ENCODE assay signal across 8 mouse cellular contexts in the genomic region with DNA sequence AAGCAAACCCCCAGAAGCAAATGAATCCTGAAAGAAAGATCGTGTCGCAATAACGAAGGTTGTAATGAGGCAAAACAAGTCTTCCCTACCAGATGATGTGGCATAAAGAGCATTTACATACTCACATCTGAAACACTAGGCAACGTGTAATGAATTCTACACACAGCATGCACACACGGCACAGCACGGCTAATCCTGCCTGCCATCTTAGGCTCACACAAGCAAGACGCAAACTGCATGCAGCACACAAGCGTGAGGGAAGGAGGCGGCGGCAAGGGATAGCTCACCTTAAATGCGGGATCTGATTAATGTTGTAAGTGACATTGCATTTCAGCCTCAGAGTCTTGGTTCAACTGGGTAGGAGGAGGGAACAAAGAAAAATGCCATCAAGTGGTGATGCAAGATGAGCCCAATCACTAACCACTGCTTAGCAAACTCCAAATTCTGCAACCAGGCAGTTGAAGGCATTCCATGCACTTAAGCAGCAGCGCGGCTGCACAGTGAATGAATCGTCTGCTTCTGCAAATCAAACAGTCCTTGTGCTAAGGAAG. TPM values are rescaled to one million over a fixed set of nuclear protein-coding genes. Genes with fewer than 3 reads are reported as not detected.
A peak's percentile ranks its signal among the peaks of the same experiment; 100 is the strongest.
DNase-seq lines count a peak whose midpoint lies in the region; ATAC-seq and TF ChIP-seq lines count a peak whose summit lies in the region.

No protein-coding gene starts in this region.

- H3K4me3 ChIP-seq in kidney, embryonic 16.5 days (ENCODE audit: low read length): no peak overlapping the region
- peak overlapping the region; percentile 85 for H3K4me3 ChIP-seq in cortical plate, adult 2 months (ENCODE audit: insufficient read depth, low read length)
- H3K4me3 ChIP-seq in hindbrain, embryonic 12.5 days: peak overlapping the region; percentile 25
- H3K4me3 ChIP-seq in neural tube, embryonic 14.5 days (ENCODE audit: low read depth, low read length): peak overlapping the region; percentile 45

- no peak for ATAC-seq in kidney, embryonic 16.5 days (ENCODE audit: low FRiP score, low TSS enrichment)
- ATAC-seq in hindbrain, embryonic 12.5 days (ENCODE audit: low FRiP score): peak; percentile 73
- ATAC-seq in neural tube, embryonic 14.5 days (ENCODE audit: low read depth): peak; percentile 78

- no peak overlapping the region for H3K9ac ChIP-seq in kidney, embryonic 16.5 days (replicated peaks; ENCODE audit: low read length)
- H3K9ac ChIP-seq in hindbrain, embryonic 12.5 days: peak overlapping the region; percentile 53
- H3K9ac ChIP-seq in neural tube, embryonic 14.5 days (replicated peaks; ENCODE audit: low read depth, low read length): peak overlapping the region; percentile 85

- H3K4me1 ChIP-seq in kidney, embryonic 16.5 days (ENCODE audit: insufficient read depth, low read length): peaks cover 25% of the 10 kb centered on the region
- peaks cover 3% of the 10 kb centered on the region; the same call in 1 of the 2 replicates for H3K4me1 ChIP-seq in cortical plate, adult 2 months (ENCODE audit: control insufficient read depth, insufficient read depth, low read length)
- peaks cover 25% of the 10 kb centered on the region for H3K4me1 ChIP-seq in hindbrain, embryonic 12.5 days
- peaks cover 16% of the 10 kb centered on the region for H3K4me1 ChIP-seq in neural tube, embryonic 14.5 days (ENCODE audit: control insufficient read depth, insufficient read depth, low read length)

- peak overlapping the region; percentile 24 for H3K4me2 ChIP-seq in kidney, embryonic 16.5 days (replicated peaks; ENCODE audit: low read depth, low read length)
- peak overlapping the region; percentile 40 for H3K4me2 ChIP-seq in hindbrain, embryonic 12.5 days (replicated peaks)
- H3K4me2 ChIP-seq in neural tube, embryonic 14.5 days (ENCODE audit: low read depth, low read length): peak overlapping the region; percentile 63

- H3K36me3 ChIP-seq in kidney, embryonic 16.5 days (ENCODE audit: insufficient read depth, low read length): no peaks in the 10 kb centered on the region
- H3K36me3 ChIP-seq in hindbrain, embryonic 12.5 days: no peaks in the 10 kb centered on the region
- no peaks in the 10 kb centered on the region for H3K36me3 ChIP-seq in neural tube, embryonic 14.5 days (ENCODE audit: control insufficient read depth, insufficient read depth, low read length)

- no peaks in the 10 kb centered on the region for H3K9me3 ChIP-seq in kidney, embryonic 16.5 days (ENCODE audit: low read length)
- no peaks in the 10 kb centered on the region for H3K9me3 ChIP-seq in hindbrain, embryonic 12.5 days (replicated peaks)
- no peaks in the 10 kb centered on the region for H3K9me3 ChIP-seq in neural tube, embryonic 14.5 days (ENCODE audit: control insufficient read depth, low read length)

- H3K27ac ChIP-seq in kidney, embryonic 16.5 days (ENCODE audit: low read length): no peak overlapping the region
- H3K27ac ChIP-seq in cortical plate, adult 2 months (ENCODE audit: insufficient read depth, low read length): peak overlapping the region; percentile 83
- peak overlapping the region; percentile 87 for H3K27ac ChIP-seq in hindbrain, embryonic 12.5 days
- peak overlapping the region; percentile 98 for H3K27ac ChIP-seq in neural tube, embryonic 14.5 days (ENCODE audit: low read depth, low read length)

- peak; percentile 87 for TF ChIP-seq POLR2A in cortical plate, adult 2 months (IDR thresholded peaks at IDR 0.05; ENCODE audit: extremely low read depth, insufficient read depth, low read length)

- no peak for DNase-seq in kidney, postnatal 25 days
- no peak for DNase-seq in ovary, postnatal 10 days (ENCODE audit: low spot score)
- no peak for DNase-seq in spleen, adult 12 weeks (ENCODE audit: low spot score)
- no peak for DNase-seq in thymus, postnatal 36 days

- no peaks in the 10 kb centered on the region for H3K27me3 ChIP-seq in kidney, embryonic 16.5 days (ENCODE audit: insufficient read depth, low read length)
- H3K27me3 ChIP-seq in hindbrain, embryonic 12.5 days: no peaks in the 10 kb centered on the region
- no peaks in the 10 kb centered on the region for H3K27me3 ChIP-seq in neural tube, embryonic 14.5 days (ENCODE audit: control insufficient read depth, insufficient read depth, low read length)

- no peak for TF ChIP-seq CTCF in cortical plate, adult 2 months (IDR thresholded peaks at IDR 0.05; ENCODE audit: extremely low read depth, insufficient read depth, low read length)

- 62% methylated on average over 14 of the region's 14 CpGs for WGBS in kidney, embryonic 16.5 days
- WGBS in hindbrain, embryonic 12.5 days: 45% methylated on average over 14 of the region's 14 CpGs
- 24% methylated on average over 14 of the region's 14 CpGs for WGBS in neural tube, embryonic 14.5 days

RNA-seq across cellular contexts. Expression of a gene that starts 20.6 kb away (rescaled TPM):
- 22.1 and 24.8 TPM in 2 replicates for polyA plus RNA-seq in kidney, embryonic 16.5 days (2015; fragmentation: Nextera tagmentation; extraction: Ambion mirVana)
- 19.1 and 20.3 TPM in 2 replicates for polyA plus RNA-seq in cortical plate, adult 2 months (2012; rRNA removed)
- 18.0 and 20.0 TPM in 2 replicates for polyA plus RNA-seq in hindbrain, embryonic 12.5 days (2016; fragmentation: Nextera tagmentation; extraction: Ambion mirVana)
- polyA plus RNA-seq in neural tube, embryonic 14.5 days (2014; fragmentation: Nextera tagmentation; extraction: Ambion mirVana): 55.0 and 71.2 TPM in 2 replicates
